ENCODE assay signal across 8 mouse cellular contexts in the genomic region with DNA sequence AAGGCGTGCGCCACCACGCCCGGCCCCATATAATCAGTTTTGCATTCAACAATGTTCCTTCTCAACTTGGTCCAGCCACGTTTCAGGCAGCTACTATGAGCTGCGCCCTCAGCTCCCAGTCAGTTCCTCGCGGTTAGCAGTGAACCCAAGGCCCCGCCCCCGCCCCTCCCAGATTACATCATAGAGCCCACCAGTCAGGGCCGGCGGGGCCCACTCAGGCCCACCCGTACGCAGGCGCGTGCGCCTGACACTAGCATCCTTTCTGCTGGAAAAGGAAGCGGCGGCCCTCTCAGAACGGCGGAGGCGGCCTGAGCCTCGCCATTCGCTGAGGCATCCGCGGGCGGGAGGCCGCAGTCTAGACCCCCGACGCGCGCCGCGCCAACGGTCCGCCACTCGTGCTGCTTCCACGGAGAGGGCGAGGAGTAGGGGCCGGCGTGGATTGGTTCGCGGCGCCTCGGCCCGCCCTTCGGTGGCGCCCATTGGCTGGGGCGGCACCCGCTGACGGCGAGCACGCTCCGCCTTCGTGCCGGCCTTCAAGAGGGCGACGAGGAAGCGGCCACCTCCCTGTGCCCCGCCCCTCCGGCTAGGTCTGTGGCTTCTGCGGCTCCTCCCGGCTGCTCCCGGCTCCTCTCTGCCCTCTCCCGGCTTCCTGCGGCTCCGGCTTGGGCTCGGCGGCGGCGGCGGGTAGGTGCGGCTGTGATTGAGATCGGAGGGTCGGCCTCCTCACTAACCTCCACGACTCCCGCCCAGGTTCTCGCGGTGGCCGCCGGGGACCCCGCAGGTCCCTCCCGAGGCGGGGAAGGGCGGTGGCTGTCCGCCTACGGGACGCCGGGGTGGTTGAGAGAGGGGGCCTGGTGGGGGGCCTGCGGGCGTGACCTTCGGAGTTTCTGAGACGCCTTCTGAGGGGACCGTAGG. TPM values are rescaled to one million over a fixed set of nuclear protein-coding genes. Genes with fewer than 3 reads are reported as not detected.
DNase-seq lines count a peak whose midpoint lies in the region; ATAC-seq and TF ChIP-seq lines count a peak whose summit lies in the region.

A gene (plus strand): TSS at position 204 of the 915 bp plus-strand sequence.

- H3K9ac ChIP-seq in ES-E14 (ENCODE audit: insufficient read depth, low read depth, low read length, poor library complexity, severe bottlenecking): peak within 1 kb of the TSS; percentile 99
- peak within 1 kb of the TSS; percentile 93 for H3K9ac ChIP-seq in forebrain, embryonic 16.5 days (replicated peaks; ENCODE audit: low read depth, low read length)
- H3K9ac ChIP-seq in lung, embryonic 14.5 days: peak within 1 kb of the TSS; percentile 87

- H3K36me3 ChIP-seq in ES-E14 (ENCODE audit: control insufficient read depth, insufficient read depth, low read length, poor library complexity, severe bottlenecking): no peaks in the 10 kb centered on the region
- H3K36me3 ChIP-seq in forebrain, embryonic 16.5 days (ENCODE audit: control insufficient read depth, insufficient read depth): no peaks in the 10 kb centered on the region
- H3K36me3 ChIP-seq in lung, embryonic 14.5 days (ENCODE audit: insufficient read depth): no peaks in the 10 kb centered on the region
- no peaks in the 10 kb centered on the region for H3K36me3 ChIP-seq in thymus, adult 2 months (ENCODE audit: control insufficient read depth, insufficient read depth, low read length)

- ATAC-seq in forebrain, embryonic 16.5 days: peak; percentile 98
- ATAC-seq in lung, embryonic 14.5 days (ENCODE audit: insufficient read depth): peak; percentile 98

- in situ Hi-C loops in ES-E14 (cut with MboI; ENCODE audit: low sequenced_read_pairs in 2 of 2, unreplicated experiment in 2 of 2): no loop called here

- no peaks in the 10 kb centered on the region for H3K9me3 ChIP-seq in ES-E14 (ENCODE audit: control insufficient read depth, insufficient read depth, low read depth, low read length)
- H3K9me3 ChIP-seq in forebrain, embryonic 16.5 days (ENCODE audit: control insufficient read depth, low read length): no peaks in the 10 kb centered on the region
- H3K9me3 ChIP-seq in lung, embryonic 14.5 days (ENCODE audit: low read depth, low read length): no peaks in the 10 kb centered on the region

- no peaks in the 10 kb centered on the region for H3K27me3 ChIP-seq in forebrain, embryonic 16.5 days (replicated peaks; ENCODE audit: control insufficient read depth, insufficient read depth, low read length)
- no peaks in the 10 kb centered on the region for H3K27me3 ChIP-seq in lung, embryonic 14.5 days (ENCODE audit: insufficient read depth, low read length)
- no peaks in the 10 kb centered on the region for H3K27me3 ChIP-seq in thymus, adult 2 months (ENCODE audit: control insufficient read depth, insufficient read depth, low read length)

- peak within 1 kb of the TSS; percentile 99 for H3K27ac ChIP-seq in ES-E14 (ENCODE audit: insufficient read depth, low read depth, low read length, poor library complexity, severe bottlenecking)
- H3K27ac ChIP-seq in forebrain, embryonic 16.5 days (ENCODE audit: low read length): peak within 1 kb of the TSS; percentile 96
- peak within 1 kb of the TSS; percentile 93 for H3K27ac ChIP-seq in layer of hippocampus, adult 2 months
- peak within 1 kb of the TSS; percentile 98 for H3K27ac ChIP-seq in lung, embryonic 14.5 days (ENCODE audit: low read depth)
- H3K27ac ChIP-seq in olfactory bulb, adult 2 months (ENCODE audit: insufficient read depth, low read depth, low read length): peak within 1 kb of the TSS; percentile 71
- H3K27ac ChIP-seq in thymus, adult 2 months (ENCODE audit: control insufficient read depth, insufficient read depth, low read length): peak within 1 kb of the TSS; percentile 16; the same call in 1 of the 2 replicates

- intact Hi-C loops in heart, postnatal 36 days (cut with DNase I): loop anchor here (1.0 to 5.0 kb wide), 4 partner anchors 36 to 55 kb away; no protein-coding TSS in a partner anchor

- H3K4me3 ChIP-seq in ES-E14 (ENCODE audit: insufficient read depth in 1 of 2, low read depth in 1 of 2, low read length in 2 of 2, poor library complexity in 1 of 2, severe bottlenecking in 1 of 2): peak within 1 kb of the TSS; percentile 95 to 98
- H3K4me3 ChIP-seq in forebrain, embryonic 16.5 days (replicated peaks; ENCODE audit: low read length): peak within 1 kb of the TSS; percentile 95
- peak within 1 kb of the TSS; percentile 85 for H3K4me3 ChIP-seq in layer of hippocampus, adult 2 months
- H3K4me3 ChIP-seq in lung, embryonic 14.5 days (ENCODE audit: low read depth, low read length): peak within 1 kb of the TSS; percentile 84
- H3K4me3 ChIP-seq in olfactory bulb, adult 2 months (ENCODE audit: insufficient read depth, low read depth, low read length): peak within 1 kb of the TSS; percentile 95
- H3K4me3 ChIP-seq in thymus, adult 2 months (ENCODE audit: control insufficient read depth, insufficient read depth, low read length): peak within 1 kb of the TSS; percentile 69

- under 1% methylated on average over 88 of the region's 94 CpGs for WGBS in forebrain, embryonic 16.5 days
- under 1% methylated on average over 89 of the region's 94 CpGs for WGBS in lung, embryonic 14.5 days
- WGBS in olfactory bulb, adult 2 months: under 1% methylated on average over 94 of the region's 94 CpGs
- under 1% methylated on average over 94 of the region's 94 CpGs for WGBS in thymus, adult 2 months

- peak; percentile 94 for DNase-seq in ES-E14 (ENCODE audit: low read depth, low spot score)
- DNase-seq in cerebellum, adult 11-12 months: peak; percentile 99
- peak; percentile 97 for DNase-seq in heart, postnatal 36 days
- peak; percentile 98 to 99 for DNase-seq in layer of hippocampus, adult 2 months (ENCODE audit: low spot score in 2 of 2)
- peak; percentile 97 for DNase-seq in lung, embryonic 14.5 days
- DNase-seq in thymus, adult 2 months: peak; percentile 98

- peak within 1 kb of the TSS; percentile 67 for H3K4me2 ChIP-seq in forebrain, embryonic 16.5 days (ENCODE audit: low read length)
- peak within 1 kb of the TSS; percentile 79 for H3K4me2 ChIP-seq in lung, embryonic 14.5 days

- H3K4me1 ChIP-seq in ES-E14 (ENCODE audit: control insufficient read depth in 2 of 2, insufficient read depth in 2 of 2, low read length in 2 of 2, poor library complexity in 1 of 2): peaks cover 0 to 2% of the 10 kb centered on the region in 2 experiments; a peak in 1 of 4 replicates
- peaks cover 12% of the 10 kb centered on the region for H3K4me1 ChIP-seq in forebrain, embryonic 16.5 days (replicated peaks; ENCODE audit: control insufficient read depth, insufficient read depth, low read length)
- no peaks in the 10 kb centered on the region for H3K4me1 ChIP-seq in lung, embryonic 14.5 days (ENCODE audit: insufficient read depth)
- H3K4me1 ChIP-seq in olfactory bulb, adult 2 months (ENCODE audit: control insufficient read depth, insufficient read depth, low read length): peaks cover 2% of the 10 kb centered on the region; the same call in 1 of the 2 replicates
- peaks cover 10% of the 10 kb centered on the region for H3K4me1 ChIP-seq in thymus, adult 2 months (replicated peaks; ENCODE audit: control insufficient read depth, insufficient read depth, low read length)

- TF ChIP-seq CTCF in layer of hippocampus, adult 2 months (conservative IDR thresholded peaks at IDR 0.05): peak; percentile 62
- TF ChIP-seq CTCF in lung, embryonic 14.5 days (IDR thresholded peaks at IDR 0.05; ENCODE audit: low read depth): no peak
- TF ChIP-seq CTCF in olfactory bulb, adult 2 months (IDR thresholded peaks at IDR 0.05; ENCODE audit: insufficient read depth, low read depth, low read length): no peak
- TF ChIP-seq CTCF in thymus, adult 2 months (IDR thresholded peaks at IDR 0.05; ENCODE audit: borderline replicate concordance, control insufficient read depth, extremely low read depth, insufficient read depth, low read length, poor library complexity): peak; percentile 52; the same call in 1 of the 2 replicates

- peak; percentile 62; the same call in 1 of the 2 replicates for TF ChIP-seq POLR2A in olfactory bulb, adult 2 months (IDR thresholded peaks at IDR 0.05; ENCODE audit: insufficient read depth, low read depth, low read length)
- peak; percentile 12; the same call in 1 of the 2 replicates for TF ChIP-seq POLR2A in thymus, adult 2 months (IDR thresholded peaks at IDR 0.05; ENCODE audit: control insufficient read depth, extremely low read depth, insufficient read depth, low read length, poor library complexity)

TF ChIP-seq in ES-E14, 5 proteins besides CTCF, POLR2A, EP300 and RAD21:
- TF ChIP-seq HCFC1 (IDR thresholded peaks at IDR 0.05; ENCODE audit: borderline replicate concordance, insufficient read depth, low read length) (no peak), MAFK (IDR thresholded peaks at IDR 0.05; ENCODE audit: insufficient read depth, low read depth, low read length) (no peak), CHD2 (IDR thresholded peaks at IDR 0.05; ENCODE audit: low read depth, low read length) (no peak), ZC3H11A (IDR thresholded peaks at IDR 0.05; ENCODE audit: borderline replicate concordance, low read depth, low read length) (no peak), ZNF384 (IDR thresholded peaks at IDR 0.05; ENCODE audit: low read depth, low read length) (no peak)

RNA-seq across cellular contexts. Expression of the gene that starts here (rescaled TPM):
- 56.7 and 61.4 TPM in 2 replicates for total RNA-seq in ES-E14 (2012; rRNA removed)
- 137 and 144 TPM in 2 replicates for polyA plus RNA-seq in forebrain, embryonic 16.5 days (2015; fragmentation: Nextera tagmentation; extraction: Ambion mirVana)
- total RNA-seq in heart, postnatal 36 days (2021): 100 to 1,000 TPM; 316 to 318 TPM
- total RNA-seq in layer of hippocampus, adult 2 months (2021): 100 to 1,000 TPM; 578 to 579 TPM
- 55.2 and 57.5 TPM in 2 replicates for polyA plus RNA-seq in lung, embryonic 14.5 days (2014; fragmentation: Nextera tagmentation; extraction: Ambion mirVana)
- 93.0 and 647 TPM in 2 replicates for polyA plus RNA-seq in olfactory bulb, adult 2 months (2012; ENCODE audit: insufficient read depth, insufficient read length, low replicate concordance, missing spikeins)
- 420 and 463 TPM in 2 replicates for polyA plus RNA-seq in thymus, adult 2 months (2012; rRNA removed)

Comparison
In these comparisons a context has a peak if more than half of its experiments do, and no peak if none do; other contexts are left out.
1. Peak in every context shown above with its lines: DNase-seq, ATAC-seq, H3K4me3 ChIP-seq and H3K27ac ChIP-seq.
2. H3K27ac ChIP-seq: peak in every context shown above with its lines; median percentile 99 in ES-E14; 98 in lung, embryonic 14.5 days; 96 in forebrain, embryonic 16.5 days; 93 in layer of hippocampus, adult 2 months; 71 in olfactory bulb, adult 2 months; 16 in thymus, adult 2 months.
3. CTCF ChIP-seq: peak in layer of hippocampus, adult 2 months (single experiment) and thymus, adult 2 months (single experiment); none in lung, embryonic 14.5 days (single experiment) and olfactory bulb, adult 2 months (single experiment).